8 mouse cellular contexts compared by ENCODE assay signal in genomic region chr4:117139217-117139612, GRCm38 (mm10). TPM values are rescaled to one million over a fixed set of nuclear protein-coding genes. Genes with fewer than 3 reads are reported as not detected.
DNase-seq lines count a peak whose midpoint lies in the region; ATAC-seq and TF ChIP-seq lines count a peak whose summit lies in the region.

No protein-coding gene starts in this region.

- no peak overlapping the region for H3K4me3 ChIP-seq in forebrain, embryonic 10.5 days
- no peak overlapping the region for H3K4me3 ChIP-seq in forebrain, embryonic 12.5 days (replicated peaks)
- no peak overlapping the region for H3K4me3 ChIP-seq in myocyte

- no peak for DNase-seq in forebrain, embryonic 10.5 days (ENCODE audit: extremely low spot score, low spot score)
- peak; percentile 86 for DNase-seq in 416B (ENCODE audit: low read depth)
- DNase-seq in kidney, postnatal 10 days, result peak; percentile 56
- DNase-seq in layer of hippocampus, postnatal 25 days (ENCODE audit: extremely low spot score in 1 of 2, low spot score in 1 of 2), result no peak
- no peak for DNase-seq in ovary, postnatal 14 days (ENCODE audit: low spot score)

- H3K27ac ChIP-seq in forebrain, embryonic 10.5 days, result peak overlapping the region; percentile 48; the same call in 1 of the 2 replicates
- H3K27ac ChIP-seq in forebrain, embryonic 12.5 days, result no peak overlapping the region

- no peak for TF ChIP-seq POLR2A in myocyte (IDR thresholded peaks at IDR 0.05; ENCODE audit: insufficient read length, low read depth)

- no peak overlapping the region for H3K9ac ChIP-seq in forebrain, embryonic 12.5 days

- no peaks in the 10 kb centered on the region for H3K36me3 ChIP-seq in forebrain, embryonic 10.5 days (replicated peaks)
- H3K36me3 ChIP-seq in forebrain, embryonic 12.5 days (replicated peaks), result no peaks in the 10 kb centered on the region
- no peaks in the 10 kb centered on the region for H3K36me3 ChIP-seq in myocyte (ENCODE audit: control insufficient read depth, insufficient read depth)

- no peak for ATAC-seq in forebrain, embryonic 12.5 days (ENCODE audit: low FRiP score)
- ATAC-seq in activated CD4-positive, CD25-positive, alpha-beta regulatory T cell, adult 4 months, result peak; percentile 80

- H3ac ChIP-seq in myocyte (ENCODE audit: control insufficient read depth, insufficient read length), result no peak overlapping the region

- H3K27me3 ChIP-seq in forebrain, embryonic 10.5 days (ENCODE audit: poor library complexity, severe bottlenecking), result peaks cover 11% of the 10 kb centered on the region; the same call in 1 of the 2 replicates
- peaks cover 20% of the 10 kb centered on the region for H3K27me3 ChIP-seq in forebrain, embryonic 12.5 days
- no peaks in the 10 kb centered on the region for H3K27me3 ChIP-seq in myocyte (ENCODE audit: control insufficient read depth, insufficient read depth, insufficient read length)

- no peak overlapping the region for H3K4me2 ChIP-seq in forebrain, embryonic 12.5 days
- peak overlapping the region; percentile 15 for H3K4me2 ChIP-seq in myocyte (ENCODE audit: low read depth)

- no peaks in the 10 kb centered on the region for H3K79me2 ChIP-seq in myocyte (ENCODE audit: control insufficient read depth, insufficient read depth)

- H3K9me3 ChIP-seq in forebrain, embryonic 10.5 days, result no peaks in the 10 kb centered on the region
- H3K9me3 ChIP-seq in forebrain, embryonic 12.5 days, result no peaks in the 10 kb centered on the region

- peaks cover 32% of the 10 kb centered on the region for H3K4me1 ChIP-seq in forebrain, embryonic 10.5 days
- peaks cover 3% of the 10 kb centered on the region for H3K4me1 ChIP-seq in forebrain, embryonic 12.5 days

- WGBS in forebrain, embryonic 10.5 days, result 3% methylated on average over 2 of the region's 2 CpGs
- 0% methylated on average over 2 of the region's 2 CpGs for WGBS in forebrain, embryonic 12.5 days

TF ChIP-seq in myocyte, 11 proteins besides CTCF, POLR2A, EP300 and RAD21:
- TF ChIP-seq MAX (IDR thresholded peaks at IDR 0.05; ENCODE audit: low read depth) (peak; percentile 80), USF1 (IDR thresholded peaks at IDR 0.05; ENCODE audit: low read depth) (peak; percentile 95), MYOD1 (IDR thresholded peaks at IDR 0.05; ENCODE audit: control insufficient read depth in 1 of 3, insufficient read length in 2 of 3, low read depth in 2 of 3) (no peak)

RNA-seq across cellular contexts. Expression of gene Plk3, which starts 5.5 kb away (rescaled TPM):
- polyA plus RNA-seq in forebrain, embryonic 10.5 days (2016; fragmentation: Nextera tagmentation; extraction: Ambion mirVana), result 12.8 and 14.0 TPM in 2 replicates
- polyA plus RNA-seq in forebrain, embryonic 12.5 days (2016; fragmentation: Nextera tagmentation; extraction: Ambion mirVana), result 17.7 and 23.1 TPM in 2 replicates
- 10 to 100 TPM; 10.6 to 14.6 TPM for polyA plus RNA-seq in activated CD4-positive, CD25-positive, alpha-beta regulatory T cell, adult 4 months (2017; shearing (Covaris generic))
- polyA plus RNA-seq in myocyte (2012; fragmentation: generic; extraction: Trizol), result 17.4 TPM
- 10 to 100 TPM; 10.9 to 11.9 TPM for total RNA-seq in layer of hippocampus, postnatal 25 days (2021)

RNA-seq across cellular contexts. Expression of gene Tctex1d4, which starts 12.6 kb away (rescaled TPM):
- polyA plus RNA-seq in forebrain, embryonic 10.5 days (2016; fragmentation: Nextera tagmentation; extraction: Ambion mirVana), result not detected in 2 replicates
- not detected in 2 replicates for polyA plus RNA-seq in forebrain, embryonic 12.5 days (2016; fragmentation: Nextera tagmentation; extraction: Ambion mirVana)
- 1 to 10 TPM; 1.7 to 3.5 TPM for polyA plus RNA-seq in activated CD4-positive, CD25-positive, alpha-beta regulatory T cell, adult 4 months (2017; shearing (Covaris generic))
- 0.18 TPM for polyA plus RNA-seq in myocyte (2012; fragmentation: generic; extraction: Trizol)
- under 1 TPM; 0.27 to 0.75 TPM for total RNA-seq in layer of hippocampus, postnatal 25 days (2021)

RNA-seq across cellular contexts. Expression of gene Btbd19, which starts 13.7 kb away (rescaled TPM):
- polyA plus RNA-seq in forebrain, embryonic 10.5 days (2016; fragmentation: Nextera tagmentation; extraction: Ambion mirVana), result 4.9 and 5.3 TPM in 2 replicates
- polyA plus RNA-seq in forebrain, embryonic 12.5 days (2016; fragmentation: Nextera tagmentation; extraction: Ambion mirVana), result 3.2 and 5.2 TPM in 2 replicates
- polyA plus RNA-seq in activated CD4-positive, CD25-positive, alpha-beta regulatory T cell, adult 4 months (2017; shearing (Covaris generic)), result 10 to 100 TPM; 22.7 to 24.1 TPM
- 20.2 TPM for polyA plus RNA-seq in myocyte (2012; fragmentation: generic; extraction: Trizol)
- 10 to 100 TPM; 10.5 to 12.1 TPM for total RNA-seq in layer of hippocampus, postnatal 25 days (2021)

RNA-seq across cellular contexts. Expression of gene Rps8, which starts 16.8 kb away (rescaled TPM):
- 878 and 901 TPM in 2 replicates for polyA plus RNA-seq in forebrain, embryonic 10.5 days (2016; fragmentation: Nextera tagmentation; extraction: Ambion mirVana)
- polyA plus RNA-seq in forebrain, embryonic 12.5 days (2016; fragmentation: Nextera tagmentation; extraction: Ambion mirVana), result 668 and 669 TPM in 2 replicates
- polyA plus RNA-seq in activated CD4-positive, CD25-positive, alpha-beta regulatory T cell, adult 4 months (2017; shearing (Covaris generic)), result 100 to 1,000 TPM; 869 to 969 TPM
- polyA plus RNA-seq in myocyte (2012; fragmentation: generic; extraction: Trizol), result 3,907 TPM
- 100 to 1,000 TPM; 437 to 521 TPM for total RNA-seq in layer of hippocampus, postnatal 25 days (2021)

RNA-seq across cellular contexts. Expression of gene Kif2c, which starts 43.2 kb away (rescaled TPM):
- 117 and 119 TPM in 2 replicates for polyA plus RNA-seq in forebrain, embryonic 10.5 days (2016; fragmentation: Nextera tagmentation; extraction: Ambion mirVana)
- 97.4 and 101 TPM in 2 replicates for polyA plus RNA-seq in forebrain, embryonic 12.5 days (2016; fragmentation: Nextera tagmentation; extraction: Ambion mirVana)
- 10 to 100 TPM; 10.4 to 15.4 TPM for polyA plus RNA-seq in activated CD4-positive, CD25-positive, alpha-beta regulatory T cell, adult 4 months (2017; shearing (Covaris generic))
- polyA plus RNA-seq in myocyte (2012; fragmentation: generic; extraction: Trizol), result 18.5 TPM
- total RNA-seq in layer of hippocampus, postnatal 25 days (2021), result under 1 TPM; 0.47 TPM

Comparison
In these comparisons a context has a peak if more than half of its experiments do, and no peak if none do; other contexts are left out.
1. DNase-seq: peak in 416B (single experiment) and kidney, postnatal 10 days (single experiment); none in forebrain, embryonic 10.5 days (single experiment), layer of hippocampus, postnatal 25 days (0 of 2) and ovary, postnatal 14 days (single experiment).